Mouse (Mus musculus): ENCODE data around the gene Exosc8. TPM values are rescaled to one million over a fixed set of nuclear protein-coding genes. Genes with fewer than 3 reads are reported as not detected.
"Not testable (repeated sequence)": the region's sequence is repeated elsewhere in the genome, so short reads cannot be mapped to it uniquely, and the experiment has no call there.

Exosc8 gene
- 148 and 163 TPM in 2 replicates for total RNA-seq (2017)

DNA sequence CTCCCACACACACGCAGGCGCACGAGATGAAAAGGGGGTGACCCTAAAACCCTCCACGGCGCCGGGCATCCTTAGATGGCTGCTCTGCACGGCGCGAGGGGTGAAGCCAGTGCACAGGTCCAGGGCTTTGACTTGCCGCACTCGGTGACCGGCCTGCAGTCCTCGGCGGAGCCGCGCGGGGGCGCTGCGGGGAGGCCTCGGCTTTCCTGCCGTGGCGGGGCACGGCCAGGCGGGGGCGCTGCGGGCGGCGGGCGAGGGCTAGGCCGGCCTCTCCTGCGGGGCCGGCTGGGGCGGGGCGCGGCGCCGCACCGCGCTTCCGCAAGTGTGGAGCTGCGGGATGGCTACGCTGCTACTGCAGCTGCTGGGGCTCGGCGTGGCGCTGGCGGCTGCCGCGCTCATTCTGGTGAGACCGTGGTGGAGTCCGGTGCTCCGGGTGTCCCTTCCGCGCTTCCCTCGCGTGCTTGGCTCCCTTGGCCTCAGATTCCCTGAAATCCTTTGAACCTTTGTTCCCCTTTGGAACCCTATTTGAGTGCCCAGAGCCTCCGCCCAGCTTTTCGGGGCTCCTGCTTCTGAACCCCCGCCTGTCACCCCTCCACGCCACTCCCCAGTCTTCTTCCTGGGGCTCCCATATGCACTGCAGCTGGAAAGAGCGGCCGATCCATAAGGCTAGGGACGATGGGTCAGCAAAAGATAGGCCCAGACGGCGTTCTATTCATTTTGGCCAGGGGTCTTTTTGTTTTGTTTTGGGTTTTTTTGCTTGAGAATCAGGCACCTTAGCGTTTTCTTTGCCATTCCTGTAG lies at the start of gene Exosc8, which contains the start of gene Alg5:
Gene Exosc8 (minus strand): TSS at position 147 of the 800 bp plus-strand sequence.
Gene Alg5 (plus strand): TSS at position 293 of the 800 bp plus-strand sequence.
- peak; percentile 75 to 77 for ATAC-seq (replicated peaks in 1 of 2; ENCODE audit: insufficient read depth in 1 of 2, low FRiP score in 2 of 2, low TSS enrichment in 1 of 2, low read depth in 1 of 2, poor library complexity in 2 of 2, severe bottlenecking in 2 of 2)

DNA sequence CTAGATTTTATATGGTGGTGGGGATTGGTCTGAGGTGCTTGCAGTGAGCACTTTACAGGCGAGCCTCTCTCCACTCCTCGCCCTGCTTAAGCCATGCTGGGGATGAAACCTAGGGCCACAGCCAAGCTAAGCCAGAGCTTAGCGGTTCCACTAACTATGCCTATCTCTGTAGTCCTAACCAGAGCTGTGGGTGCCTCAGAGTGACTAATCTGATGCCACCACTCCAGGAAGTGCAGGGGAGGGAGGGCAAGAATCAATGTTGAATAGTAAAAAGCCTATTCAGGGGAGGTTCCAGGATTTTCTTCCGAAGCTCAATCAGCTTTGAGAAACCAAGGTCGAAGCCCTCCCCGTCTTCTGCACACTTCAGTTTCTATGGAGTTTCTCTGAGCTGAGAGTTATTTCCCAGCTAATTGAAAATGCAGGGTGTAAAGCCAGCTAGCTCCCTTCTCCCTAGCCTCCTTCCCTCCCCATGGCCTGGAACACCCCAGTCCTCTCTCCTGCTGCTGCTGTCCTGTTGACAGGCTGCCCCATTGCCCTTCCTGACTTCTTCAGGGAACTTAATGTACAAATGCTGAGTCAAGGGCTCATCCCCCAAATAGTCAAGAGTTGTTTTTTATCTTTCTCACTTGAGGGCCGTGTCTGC lies 40.9 kb upstream of the Exosc8 start:
- ATAC-seq (replicated peaks in 1 of 2; ENCODE audit: insufficient read depth in 1 of 2, low FRiP score in 2 of 2, low TSS enrichment in 1 of 2, low read depth in 1 of 2, poor library complexity in 2 of 2, severe bottlenecking in 2 of 2), result no peak

DNA sequence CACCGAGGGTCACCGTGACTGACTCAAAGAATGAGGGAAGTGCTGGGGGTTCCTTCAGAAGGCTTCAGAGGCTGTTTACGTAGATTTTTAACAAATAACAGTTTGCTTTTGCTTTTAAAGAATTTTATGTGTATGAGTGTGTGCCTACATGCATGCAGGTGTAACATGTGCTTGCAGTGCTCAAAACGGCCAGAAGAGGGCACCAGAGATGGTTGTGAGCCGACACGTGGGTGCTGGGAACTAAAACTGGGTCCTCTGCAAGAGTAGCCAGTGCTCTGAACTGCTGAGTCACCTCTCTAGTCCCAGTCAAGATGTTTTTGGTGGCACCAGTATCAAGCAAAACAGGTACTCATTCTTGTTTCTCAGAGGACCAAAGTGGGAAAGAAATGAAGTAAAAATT lies 38.4 kb upstream of the Exosc8 start:
- ATAC-seq (replicated peaks in 1 of 2; ENCODE audit: insufficient read depth in 1 of 2, low FRiP score in 2 of 2, low TSS enrichment in 1 of 2, low read depth in 1 of 2, poor library complexity in 2 of 2, severe bottlenecking in 2 of 2), result no peak

DNA sequence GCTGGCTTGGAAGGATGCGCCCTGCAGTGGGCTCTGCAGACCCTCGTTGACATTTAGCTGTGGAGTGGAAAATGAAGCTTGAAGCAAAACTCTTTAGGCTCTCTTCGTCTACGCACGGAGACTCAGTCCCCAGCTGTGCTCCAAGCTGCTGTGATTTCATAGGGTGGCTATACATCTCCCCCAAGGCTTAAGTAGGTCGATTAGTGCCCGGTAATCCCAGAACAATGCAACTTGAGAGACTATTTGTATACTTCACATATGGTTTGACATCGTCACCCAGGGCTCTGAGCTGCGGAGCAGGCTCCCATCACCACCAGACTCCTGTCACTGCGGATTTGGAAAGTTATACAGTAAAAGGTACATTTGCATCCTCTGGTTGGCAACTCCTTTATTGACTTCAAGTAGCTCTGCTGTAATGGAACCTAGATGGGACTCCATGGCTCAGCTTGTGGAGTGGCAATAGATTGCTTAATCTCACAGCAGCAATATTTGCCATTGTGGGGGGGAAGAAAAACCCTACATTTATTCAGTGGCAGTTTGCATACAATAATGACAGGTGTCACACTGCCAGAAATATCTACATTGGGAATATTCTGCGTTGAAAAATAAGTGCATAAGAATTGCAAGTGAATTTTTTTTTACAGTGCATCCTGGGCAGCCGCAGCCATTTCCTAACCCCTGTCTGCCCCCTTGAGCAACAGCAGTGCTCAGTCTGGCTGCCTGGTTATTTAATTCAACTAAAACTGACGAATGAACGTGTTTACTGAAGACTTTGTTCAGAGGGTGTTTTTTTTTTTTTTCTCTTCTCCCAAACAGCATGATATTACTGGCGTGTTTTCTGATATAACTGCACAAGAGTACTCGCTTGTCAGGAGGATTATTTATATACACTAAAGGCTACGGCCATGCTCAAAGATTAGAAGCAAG lies 34.4 kb upstream of the Exosc8 start:
- ATAC-seq (replicated peaks in 1 of 2; ENCODE audit: insufficient read depth in 1 of 2, low FRiP score in 2 of 2, low TSS enrichment in 1 of 2, low read depth in 1 of 2, poor library complexity in 2 of 2, severe bottlenecking in 2 of 2), result no peak

DNA sequence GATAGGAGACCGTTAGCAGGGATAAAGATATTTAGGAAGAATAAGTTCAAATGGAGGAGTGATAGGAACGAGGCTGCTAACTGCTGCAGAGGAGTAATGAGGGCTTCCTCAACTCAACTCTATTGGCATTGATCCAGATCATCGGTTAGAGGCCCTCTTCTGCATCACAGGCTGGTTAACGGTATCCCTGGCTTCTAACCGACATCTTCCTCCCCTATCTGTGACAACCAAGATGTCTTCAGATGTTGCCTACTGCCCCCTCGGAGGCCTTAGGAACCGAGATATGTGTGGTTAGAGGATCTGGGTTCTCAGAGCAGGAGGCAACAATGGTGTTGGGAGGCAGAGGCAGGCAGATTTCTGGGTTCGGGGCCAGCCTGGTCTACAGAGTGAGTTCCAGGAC lies 33.4 kb upstream of the Exosc8 start:
- no peak for ATAC-seq (replicated peaks in 1 of 2; ENCODE audit: insufficient read depth in 1 of 2, low FRiP score in 2 of 2, low TSS enrichment in 1 of 2, low read depth in 1 of 2, poor library complexity in 2 of 2, severe bottlenecking in 2 of 2)

DNA sequence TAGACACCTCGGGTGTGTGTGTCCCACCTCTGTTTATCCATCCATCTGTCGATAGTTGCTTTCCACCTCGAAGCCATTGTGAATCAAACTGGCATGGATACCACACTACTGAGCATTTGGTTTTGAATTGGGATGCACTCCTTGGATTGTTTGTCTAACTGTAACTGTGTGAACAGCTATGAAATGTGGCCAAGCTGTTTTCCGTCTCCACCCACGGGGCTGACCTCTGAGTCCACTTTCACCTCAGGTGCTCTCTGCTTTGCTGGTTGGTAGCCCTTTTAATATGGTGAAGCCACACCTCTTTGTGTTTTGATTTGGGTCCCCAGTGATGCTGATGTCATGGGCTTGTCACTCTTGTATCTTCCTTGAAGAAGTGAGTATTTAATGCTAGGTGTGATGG lies 31.6 kb upstream of the Exosc8 start:
- no peak for ATAC-seq (replicated peaks in 1 of 2; ENCODE audit: insufficient read depth in 1 of 2, low FRiP score in 2 of 2, low TSS enrichment in 1 of 2, low read depth in 1 of 2, poor library complexity in 2 of 2, severe bottlenecking in 2 of 2)

DNA sequence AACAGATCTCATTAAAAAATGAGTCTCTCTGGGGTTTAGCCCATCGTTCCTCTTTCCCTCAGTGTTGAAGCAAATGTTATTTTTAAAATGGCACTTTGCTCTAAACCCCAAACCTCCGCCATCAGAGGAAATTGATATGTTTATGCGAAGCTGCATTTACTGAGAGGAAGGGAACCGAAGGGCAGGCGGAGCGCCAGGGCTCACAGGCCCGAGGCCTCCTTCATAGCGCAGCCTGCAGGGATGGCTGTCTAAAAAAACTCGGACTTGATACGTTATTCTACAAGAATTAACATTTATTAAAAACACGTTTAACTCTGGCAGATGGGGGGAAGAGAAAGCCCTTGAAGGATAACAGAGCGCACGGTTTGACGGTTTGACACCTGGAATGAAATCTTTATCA lies 30.8 kb upstream of the Exosc8 start:
- ATAC-seq (replicated peaks in 1 of 2; ENCODE audit: insufficient read depth in 1 of 2, low FRiP score in 2 of 2, low TSS enrichment in 1 of 2, low read depth in 1 of 2, poor library complexity in 2 of 2, severe bottlenecking in 2 of 2), result no peak

DNA sequence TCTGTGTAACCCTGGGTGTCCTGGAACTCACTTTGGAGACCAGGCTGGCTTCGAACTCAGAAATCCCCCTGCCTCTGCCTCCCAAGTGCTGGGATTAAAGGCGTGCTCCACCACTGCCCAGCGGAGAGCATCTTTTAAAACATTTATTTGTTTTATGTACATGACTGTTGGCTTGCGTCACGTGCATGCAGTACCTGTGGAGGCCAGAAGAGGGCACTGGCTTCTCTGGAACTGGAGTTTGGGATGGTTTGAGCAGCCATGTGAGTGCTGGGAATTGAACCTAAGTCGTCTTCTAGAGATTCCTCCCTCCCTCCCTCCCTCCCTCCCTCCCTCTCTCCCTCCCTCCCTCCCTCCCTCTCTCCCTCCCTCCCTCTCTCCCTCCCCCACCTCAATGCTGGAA lies 30.3 kb upstream of the Exosc8 start:
- not testable (repeated sequence) for ATAC-seq (replicated peaks in 1 of 2; ENCODE audit: insufficient read depth in 1 of 2, low FRiP score in 2 of 2, low TSS enrichment in 1 of 2, low read depth in 1 of 2, poor library complexity in 2 of 2, severe bottlenecking in 2 of 2)

DNA sequence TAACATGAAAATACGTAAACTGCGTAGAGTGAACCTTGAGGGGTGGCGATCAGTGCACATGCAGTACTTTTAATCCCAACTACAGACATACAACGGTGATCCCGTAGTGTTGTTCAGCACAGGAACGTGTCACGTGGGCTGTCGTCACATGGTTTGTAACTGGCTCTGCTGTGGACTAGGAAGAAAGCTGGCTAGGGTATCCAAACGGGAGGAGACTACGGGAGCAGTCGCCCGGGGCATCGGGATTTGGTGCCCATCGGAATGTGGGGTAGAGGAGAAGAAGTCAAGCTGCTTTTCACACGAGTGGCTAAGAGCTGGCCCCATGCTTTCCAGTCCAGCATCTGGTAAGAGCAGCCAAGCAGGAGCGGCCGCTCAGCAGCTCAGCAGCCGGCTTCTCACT lies 29.2 kb upstream of the Exosc8 start:
- peak in 1 of 2 experiments; percentile 10; a peak in 1 of 4 replicates for ATAC-seq (replicated peaks in 1 of 2; ENCODE audit: insufficient read depth in 1 of 2, low FRiP score in 2 of 2, low TSS enrichment in 1 of 2, low read depth in 1 of 2, poor library complexity in 2 of 2, severe bottlenecking in 2 of 2)

DNA sequence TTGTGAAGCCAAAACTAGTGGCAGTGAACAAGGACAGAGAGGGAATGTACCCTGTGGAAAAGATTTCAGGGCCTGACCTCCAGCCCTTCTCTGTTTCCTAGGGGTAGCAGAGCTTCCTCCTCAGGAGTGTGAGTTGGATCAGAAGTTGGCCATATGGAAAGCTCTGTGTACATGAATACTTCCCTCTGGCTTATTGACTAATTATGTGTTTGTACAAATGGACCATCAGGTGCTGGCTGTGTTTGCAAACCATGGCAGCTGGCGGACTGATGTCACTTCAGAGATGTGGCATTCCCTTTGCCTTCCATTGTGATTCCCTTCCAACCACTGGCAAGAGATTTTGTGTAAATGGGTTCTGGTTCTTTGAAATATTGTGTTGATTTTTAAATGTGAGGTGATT lies 26.1 kb upstream of the Exosc8 start:
- no peak for ATAC-seq (replicated peaks in 1 of 2; ENCODE audit: insufficient read depth in 1 of 2, low FRiP score in 2 of 2, low TSS enrichment in 1 of 2, low read depth in 1 of 2, poor library complexity in 2 of 2, severe bottlenecking in 2 of 2)

DNA sequence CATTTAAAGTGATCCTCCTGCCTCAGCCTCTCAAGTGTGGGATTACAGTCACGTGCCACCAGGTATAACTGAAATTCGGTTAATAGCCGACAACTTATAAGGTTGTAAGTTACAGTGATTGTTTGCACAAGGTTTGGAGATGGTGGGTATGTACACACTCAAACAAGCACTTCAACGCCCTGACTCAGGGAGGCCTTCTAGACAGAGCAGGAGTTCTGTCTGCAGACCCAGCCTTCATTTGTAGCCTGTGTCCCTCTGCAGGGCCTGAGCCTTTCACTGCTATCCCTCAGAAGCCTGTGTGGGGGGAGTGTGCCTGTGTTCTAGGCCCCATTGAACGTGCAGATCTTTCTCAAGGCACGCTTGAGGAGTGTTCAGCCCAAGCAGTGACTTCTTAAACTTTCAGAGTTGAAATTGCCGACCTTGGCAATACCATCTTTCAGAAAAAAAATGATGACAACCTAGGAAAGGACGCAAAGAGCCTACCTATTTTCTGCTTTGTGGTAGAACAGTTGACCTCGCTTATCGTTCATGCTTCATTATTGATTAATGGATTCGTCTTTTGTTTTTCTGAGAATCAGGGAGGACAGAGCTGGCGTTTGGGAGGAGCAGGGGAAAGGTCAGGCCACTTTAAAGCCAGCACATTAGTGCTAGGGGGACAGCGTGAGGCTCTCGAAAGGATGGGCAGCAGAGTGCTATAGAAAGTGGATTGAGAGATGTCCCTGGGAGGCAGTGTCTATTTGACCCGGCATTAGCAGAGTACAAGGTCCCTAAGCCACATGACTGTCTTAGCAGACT lies 25.3 kb upstream of the Exosc8 start:
- no peak for ATAC-seq (replicated peaks in 1 of 2; ENCODE audit: insufficient read depth in 1 of 2, low FRiP score in 2 of 2, low TSS enrichment in 1 of 2, low read depth in 1 of 2, poor library complexity in 2 of 2, severe bottlenecking in 2 of 2)

DNA sequence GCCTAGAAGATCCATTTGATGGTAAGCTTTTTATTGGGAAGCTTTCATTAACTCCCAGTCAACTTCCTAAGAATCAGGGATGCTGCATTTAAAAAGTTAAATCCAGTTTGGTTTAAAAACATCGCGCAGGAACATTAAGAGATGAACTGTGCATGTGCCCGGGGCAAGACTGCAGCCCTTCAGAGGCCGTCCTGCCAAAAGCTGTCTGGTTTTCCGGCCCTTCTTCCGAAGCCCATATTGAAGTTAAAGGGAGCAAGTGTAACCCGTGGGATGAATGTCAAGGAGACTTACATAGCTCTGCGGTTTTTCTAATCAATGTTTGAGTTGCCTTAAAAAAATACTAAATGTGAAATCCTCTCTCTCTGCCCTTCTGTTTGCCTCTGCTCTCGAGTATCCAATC lies 24.0 kb upstream of the Exosc8 start:
- ATAC-seq (replicated peaks in 1 of 2; ENCODE audit: insufficient read depth in 1 of 2, low FRiP score in 2 of 2, low TSS enrichment in 1 of 2, low read depth in 1 of 2, poor library complexity in 2 of 2, severe bottlenecking in 2 of 2), result no peak

DNA sequence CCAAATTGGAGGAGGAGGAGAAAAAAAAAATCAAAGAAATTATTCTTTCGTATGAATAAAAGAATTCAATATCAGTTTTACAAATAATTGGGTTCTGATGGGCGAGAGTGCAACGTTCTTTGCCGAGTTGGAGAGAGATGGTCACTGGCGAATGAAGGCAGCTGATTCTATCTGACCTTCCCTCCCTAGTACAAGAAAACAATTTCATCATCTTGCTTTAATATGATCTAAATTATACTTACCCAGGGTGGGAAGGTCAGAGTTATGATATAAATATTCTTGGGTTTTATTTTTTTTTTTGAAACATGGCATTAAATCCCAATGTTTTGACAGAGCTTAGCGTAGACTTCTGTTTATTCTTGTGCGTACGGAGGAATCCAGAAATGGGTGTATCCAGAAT lies 22.3 kb upstream of the Exosc8 start:
- no peak for ATAC-seq (replicated peaks in 1 of 2; ENCODE audit: insufficient read depth in 1 of 2, low FRiP score in 2 of 2, low TSS enrichment in 1 of 2, low read depth in 1 of 2, poor library complexity in 2 of 2, severe bottlenecking in 2 of 2)

DNA sequence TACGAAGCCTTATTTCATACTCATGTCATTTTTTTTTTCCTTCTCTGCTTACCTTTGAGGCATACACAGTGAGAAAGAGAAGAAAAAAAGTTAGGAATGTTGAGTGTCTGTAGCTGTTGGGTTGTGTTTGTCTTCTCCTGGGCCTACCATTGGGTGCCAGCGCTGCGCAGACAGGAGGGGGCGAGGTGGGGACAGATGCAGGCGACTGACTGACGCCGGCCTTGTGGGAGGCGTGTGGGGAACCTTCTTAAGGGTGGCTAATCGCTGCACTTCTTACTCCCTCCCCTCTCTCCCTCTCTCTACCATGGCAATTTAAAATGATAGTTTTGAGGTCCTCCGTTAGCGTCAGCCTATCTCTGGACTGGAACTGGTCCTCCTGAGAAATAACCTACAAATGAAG lies 20.9 kb upstream of the Exosc8 start:
- ATAC-seq (replicated peaks in 1 of 2; ENCODE audit: insufficient read depth in 1 of 2, low FRiP score in 2 of 2, low TSS enrichment in 1 of 2, low read depth in 1 of 2, poor library complexity in 2 of 2, severe bottlenecking in 2 of 2), result peak in 1 of 2 experiments; percentile 43; a peak in 2 of 4 replicates

DNA sequence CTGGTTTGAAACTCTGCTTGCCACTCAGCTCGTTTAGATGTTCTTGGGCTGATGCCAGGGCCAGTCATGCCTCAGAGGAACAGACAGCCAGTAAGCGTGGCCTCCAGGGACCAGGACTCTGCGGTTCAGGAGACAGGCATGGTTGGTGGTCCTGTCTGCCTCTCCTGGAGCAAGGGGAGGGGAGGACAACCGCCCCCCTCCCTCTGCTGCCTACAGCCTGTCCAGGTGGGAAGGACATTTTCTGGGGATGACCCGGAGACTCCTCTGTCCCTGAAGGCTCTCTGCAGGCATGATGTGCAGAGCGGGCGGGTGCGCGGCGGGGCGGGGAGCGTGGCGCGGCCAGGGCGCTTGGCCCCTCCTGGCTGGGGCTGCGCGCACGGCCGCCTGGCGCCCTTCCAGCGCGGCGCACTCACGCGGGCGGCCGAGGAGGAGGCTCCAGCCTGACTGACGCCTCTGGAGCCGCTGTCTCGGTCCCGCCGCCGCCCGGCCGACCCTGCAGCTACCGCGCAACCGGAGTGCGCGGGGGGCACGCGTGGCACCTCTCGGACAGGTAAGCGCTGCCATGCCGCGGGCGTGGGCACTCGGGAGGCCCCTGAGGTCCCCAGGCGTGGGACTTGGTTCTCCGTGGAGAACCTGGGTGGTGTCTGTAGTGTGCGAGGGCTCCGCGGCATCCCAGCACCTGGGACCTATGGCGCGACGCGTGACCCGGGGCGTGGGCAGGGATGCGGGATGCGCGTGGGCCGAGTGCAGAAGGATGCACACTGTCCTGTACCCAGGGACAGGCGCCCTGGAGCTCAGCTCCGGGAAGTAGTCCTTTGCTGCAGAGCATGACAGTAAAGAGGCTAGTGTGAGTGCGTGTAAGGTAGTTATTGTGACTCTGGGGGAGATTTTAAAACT lies 20.2 kb upstream of the Exosc8 start, which contains the start of gene Smad9:
Gene Smad9 (plus strand): TSS at position 438 of the 897 bp plus-strand sequence.
- peak in 1 of 2 experiments; percentile 26; a peak in 2 of 4 replicates for ATAC-seq (replicated peaks in 1 of 2; ENCODE audit: insufficient read depth in 1 of 2, low FRiP score in 2 of 2, low TSS enrichment in 1 of 2, low read depth in 1 of 2, poor library complexity in 2 of 2, severe bottlenecking in 2 of 2)

DNA sequence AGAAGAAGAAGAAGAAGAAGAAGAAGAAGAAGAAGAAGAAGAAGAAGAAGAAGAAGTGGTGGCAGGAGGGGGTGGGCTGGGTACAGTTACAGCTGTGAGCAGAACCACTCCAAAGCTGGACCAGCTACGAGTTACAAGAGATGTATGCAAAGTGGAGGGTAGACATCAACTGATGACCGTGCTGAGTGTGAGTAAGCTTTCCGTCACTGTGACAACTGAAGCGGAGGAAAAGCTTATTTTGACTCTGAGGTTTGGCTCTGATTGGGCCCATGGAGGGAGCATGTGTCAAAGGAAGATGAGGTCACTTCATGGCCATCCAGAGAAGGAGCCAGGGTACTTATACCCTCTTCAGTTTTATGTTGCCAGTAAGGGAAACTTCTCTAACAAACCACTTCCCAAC lies 18.2 kb upstream of the Exosc8 start:
- no peak for ATAC-seq (replicated peaks in 1 of 2; ENCODE audit: insufficient read depth in 1 of 2, low FRiP score in 2 of 2, low TSS enrichment in 1 of 2, low read depth in 1 of 2, poor library complexity in 2 of 2, severe bottlenecking in 2 of 2)
